Mouse (Mus musculus): Measurements from ENCODE around the gene Muc3. TPM values are rescaled to one million over a fixed set of nuclear protein-coding genes. Genes with fewer than 3 reads are reported as not detected.

The Muc3 gene
- polyA plus RNA-seq (2014; fragmentation: Illumina TruSeq; extraction: RNeasy Lipid Tissue Mini Kit (QIAGEN cat#74804); ENCODE audit: low replicate concordance), result 739 TPM

DNA sequence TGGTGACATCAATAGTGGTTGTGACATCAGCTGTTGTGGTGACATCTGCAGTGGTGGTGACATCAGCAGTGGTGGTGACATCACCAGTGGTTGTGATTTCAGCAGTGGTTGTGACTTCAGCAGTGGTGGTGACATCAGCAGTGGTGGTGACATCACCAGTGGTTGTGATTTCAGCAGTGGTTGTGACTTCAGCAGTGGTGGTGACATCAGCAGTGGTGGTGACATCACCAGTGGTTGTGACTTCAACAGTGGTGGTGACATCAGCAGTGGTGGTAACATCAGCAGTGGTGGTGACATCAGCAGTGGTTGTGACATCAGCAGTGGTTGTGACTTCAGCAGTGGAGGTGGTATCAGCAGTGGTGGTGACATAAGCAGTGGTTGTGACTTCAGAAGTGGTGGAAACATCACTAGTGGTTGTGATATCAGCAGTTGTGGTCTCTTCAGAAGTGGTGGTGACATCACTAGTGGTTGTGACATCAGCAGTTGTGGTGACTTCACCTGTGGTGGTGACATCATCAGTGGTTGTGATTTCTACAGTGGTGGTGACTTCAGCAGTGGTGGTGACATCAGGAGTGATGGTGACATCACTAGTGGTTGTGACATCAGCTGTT, at the start of gene Muc3:
Muc3 (minus strand) TSS at position 51 of the 611 bp plus-strand sequence.

DNA sequence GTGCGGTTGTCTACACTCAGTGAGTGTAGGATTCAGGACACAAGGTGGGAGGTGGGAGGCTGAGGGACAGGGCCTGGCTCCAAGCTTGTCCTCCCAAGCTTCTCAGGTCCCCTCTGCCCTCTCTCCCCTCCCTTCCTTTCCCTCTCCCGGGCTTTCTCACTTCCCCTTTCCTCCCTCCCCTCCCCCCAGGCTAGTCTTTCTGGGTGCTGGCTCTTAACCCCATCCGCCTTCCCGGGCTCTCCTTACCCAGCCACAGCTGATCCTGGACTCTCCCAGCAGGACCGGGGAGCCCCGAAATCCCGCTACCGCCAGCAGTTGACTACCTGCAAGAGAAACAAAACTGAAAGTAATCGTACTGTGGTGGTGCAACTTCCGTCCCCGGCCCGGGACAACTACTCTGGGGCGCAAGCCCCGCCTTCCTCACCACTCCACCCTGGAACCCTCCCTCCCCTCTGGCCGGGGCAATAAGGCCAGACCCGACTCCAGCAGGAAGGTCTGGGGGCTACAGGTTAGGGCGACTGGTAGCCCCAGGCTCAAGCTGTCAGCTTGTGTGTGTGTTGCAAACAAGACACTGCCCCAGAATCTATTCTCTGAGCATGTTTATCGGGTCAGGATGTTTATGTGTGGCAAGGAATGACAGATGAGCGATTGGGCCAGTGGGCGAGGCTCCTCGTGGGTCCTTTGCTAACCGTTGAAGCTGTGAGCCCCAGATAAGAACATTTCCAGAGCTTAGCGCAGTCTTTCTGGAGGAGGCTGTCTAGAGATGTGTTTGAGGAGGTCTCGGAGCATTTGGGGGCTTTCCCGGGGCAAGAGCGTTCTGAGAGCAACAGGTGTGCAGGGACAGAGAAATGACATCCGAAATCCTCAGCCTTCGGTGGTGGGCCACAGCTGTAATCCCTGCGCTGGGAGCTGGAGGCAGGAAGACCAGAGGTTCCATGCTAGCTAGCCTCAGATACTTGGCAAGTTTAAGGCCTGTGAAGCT, 33.0 kb downstream of the Muc3 start, which contains the start of gene Trim56:
Trim56 (minus strand) TSS at position 344 of the 982 bp plus-strand sequence.

Other genes with a start within 250 kb of the Muc3 start
- gene Ift22, start 241.2 kb downstream of the Muc3 start, polyA plus RNA-seq (2014; fragmentation: Illumina TruSeq; extraction: RNeasy Lipid Tissue Mini Kit (QIAGEN cat#74804); ENCODE audit: low replicate concordance), result 3.0 TPM
- gene Fis1, start 196.0 kb downstream of the Muc3 start, polyA plus RNA-seq (2014; fragmentation: Illumina TruSeq; extraction: RNeasy Lipid Tissue Mini Kit (QIAGEN cat#74804); ENCODE audit: low replicate concordance), result 3.2 TPM
- gene Cldn15, start 182.7 kb downstream of the Muc3 start, polyA plus RNA-seq (2014; fragmentation: Illumina TruSeq; extraction: RNeasy Lipid Tissue Mini Kit (QIAGEN cat#74804); ENCODE audit: low replicate concordance), result 94.9 TPM
- 0.45 TPM for gene Plod3, start 162.3 kb downstream of the Muc3 start, polyA plus RNA-seq (2014; fragmentation: Illumina TruSeq; extraction: RNeasy Lipid Tissue Mini Kit (QIAGEN cat#74804); ENCODE audit: low replicate concordance)
- gene Znhit1, start 161.3 kb downstream of the Muc3 start, polyA plus RNA-seq (2014; fragmentation: Illumina TruSeq; extraction: RNeasy Lipid Tissue Mini Kit (QIAGEN cat#74804); ENCODE audit: low replicate concordance), result 1.9 TPM
- gene Vgf, start 122.9 kb downstream of the Muc3 start, polyA plus RNA-seq (2014; fragmentation: Illumina TruSeq; extraction: RNeasy Lipid Tissue Mini Kit (QIAGEN cat#74804); ENCODE audit: low replicate concordance), result not detected
- 10.1 TPM for gene Ap1s1, start 103.2 kb downstream of the Muc3 start, polyA plus RNA-seq (2014; fragmentation: Illumina TruSeq; extraction: RNeasy Lipid Tissue Mini Kit (QIAGEN cat#74804); ENCODE audit: low replicate concordance)
- gene Serpine1, start 77.1 kb downstream of the Muc3 start, polyA plus RNA-seq (2014; fragmentation: Illumina TruSeq; extraction: RNeasy Lipid Tissue Mini Kit (QIAGEN cat#74804); ENCODE audit: low replicate concordance), result 1.2 TPM
- gene Trim56, start 33.1 kb downstream of the Muc3 start, polyA plus RNA-seq (2014; fragmentation: Illumina TruSeq; extraction: RNeasy Lipid Tissue Mini Kit (QIAGEN cat#74804); ENCODE audit: low replicate concordance), result 26.4 TPM
- 5.4 TPM for gene Muc3a, start 63.1 kb upstream of the Muc3 start, polyA plus RNA-seq (2014; fragmentation: Illumina TruSeq; extraction: RNeasy Lipid Tissue Mini Kit (QIAGEN cat#74804); ENCODE audit: low replicate concordance)
- gene Ache, start 138.2 kb upstream of the Muc3 start, polyA plus RNA-seq (2014; fragmentation: Illumina TruSeq; extraction: RNeasy Lipid Tissue Mini Kit (QIAGEN cat#74804); ENCODE audit: low replicate concordance), result not detected
- 1.9 TPM for gene Ufsp1, start 145.3 kb upstream of the Muc3 start, polyA plus RNA-seq (2014; fragmentation: Illumina TruSeq; extraction: RNeasy Lipid Tissue Mini Kit (QIAGEN cat#74804); ENCODE audit: low replicate concordance)
- gene Srrt, start 158.4 kb upstream of the Muc3 start, polyA plus RNA-seq (2014; fragmentation: Illumina TruSeq; extraction: RNeasy Lipid Tissue Mini Kit (QIAGEN cat#74804); ENCODE audit: low replicate concordance), result 15.2 TPM
- not detected for gene Trip6, start 165.1 kb upstream of the Muc3 start, polyA plus RNA-seq (2014; fragmentation: Illumina TruSeq; extraction: RNeasy Lipid Tissue Mini Kit (QIAGEN cat#74804); ENCODE audit: low replicate concordance)
- gene Slc12a9, start 184.3 kb upstream of the Muc3 start, polyA plus RNA-seq (2014; fragmentation: Illumina TruSeq; extraction: RNeasy Lipid Tissue Mini Kit (QIAGEN cat#74804); ENCODE audit: low replicate concordance), result 0.33 TPM
- 4.2 TPM for gene Ephb4, start 200.8 kb upstream of the Muc3 start, polyA plus RNA-seq (2014; fragmentation: Illumina TruSeq; extraction: RNeasy Lipid Tissue Mini Kit (QIAGEN cat#74804); ENCODE audit: low replicate concordance)